Mouse (Mus musculus) midbrain, postnatal 0 days (tissue): ENCODE measurements around the gene Stk39. TPM values are rescaled to one million over a fixed set of nuclear protein-coding genes. Genes with fewer than 3 reads are reported as not detected.
"Not testable (repeated sequence)": the region's sequence is repeated elsewhere in the genome, so short reads cannot be mapped to it uniquely, and the experiment has no call there.

Source experiments
- ATAC-seq: fragments of 200-750 bp; cut with Nextera tagmentation; 2 replicates; pipeline ENCODE4 v1.8.0; 2017; ENCODE audit warnings: moderate number of reproducible peaks, mild to moderate bottlenecking, moderate TSS enrichment, moderate library complexity; ENCODE audit not compliant: low FRiP score
- DNase-seq: peaks from one replicate; pipeline ENCODE4 v3.0.0-alpha.2; 2015; ENCODE audit warnings: low spot score
- H3K27ac ChIP-seq: fragments of 300-500 bp; sonication (generic); 2 replicates; pipeline ENCODE4 v1.5.1; 2014; ENCODE audit warnings: low read depth, mild to moderate bottlenecking, low read length, mixed read lengths
- H3K27me3 ChIP-seq: fragments of 300-500 bp; sonication (generic); 2 replicates; pipeline ENCODE4 v1.6.1; 2014; ENCODE audit warnings: low read length, control low read depth, mixed read lengths; ENCODE audit not compliant: insufficient read depth
- H3K36me3 ChIP-seq: fragments of 300-500 bp; sonication (generic); 2 replicates; pipeline ENCODE4 v1.6.1; 2014; ENCODE audit warnings: low read length, control low read depth, mixed read lengths; ENCODE audit not compliant: insufficient read depth
- H3K4me1 ChIP-seq: fragments of 300-500 bp; sonication (generic); 2 replicates; pipeline ENCODE4 v1.6.1; 2014; ENCODE audit warnings: mild to moderate bottlenecking, control low read depth, antibody characterized with exemption, low read length, mixed read lengths; ENCODE audit not compliant: insufficient read depth
- H3K4me2 ChIP-seq: fragments of 300-500 bp; sonication (generic); 2 replicates; pipeline ENCODE4 v1.6.1; 2014; ENCODE audit warnings: low read depth, mild to moderate bottlenecking, low read length, mixed read lengths; ENCODE audit not compliant: poor library complexity, severe bottlenecking
- H3K4me3 ChIP-seq: fragments of 300-500 bp; sonication (generic); 2 replicates; pipeline ENCODE4 v1.5.1; 2014; ENCODE audit warnings: low read depth, mild to moderate bottlenecking, low read length, moderate library complexity
- H3K9ac ChIP-seq: fragments of 300-500 bp; sonication (generic); replicated peaks from 2 replicates; pipeline ENCODE4 v1.6.1; 2014; ENCODE audit warnings: mild to moderate bottlenecking, low read length, moderate library complexity, mixed read lengths; ENCODE audit not compliant: poor library complexity, severe bottlenecking
- H3K9me3 ChIP-seq: fragments of 300-500 bp; sonication (generic); 2 replicates; pipeline ENCODE4 v1.6.1; 2016; ENCODE audit warnings: low read length, control low read depth
- CTCF ChIP-seq: IDR thresholded peaks from 2 replicates; pipeline ENCODE4 v1.5.1; 2016; ENCODE audit warnings: antibody characterized with exemption, mild to moderate bottlenecking
- WGBS: fragments of 180-500 bp; shearing (Covaris S2); extraction: QIAGEN DNeasy Blood & Tissue Kit; methylation state at CpG from one replicate; pipeline ENCODE4 v1.1.7; 2014; 5-methylcytosine and 5-hydroxymethylcytosine counted together
- polyA plus RNA-seq: library from polyadenylated mRNA; unstranded; fragments of >200 nt; fragmentation: Nextera tagmentation; extraction: Ambion mirVana; gene quantifications from 2 replicates; pipeline ENCODE4 v1.2.1, GENCODE M21; 2015
- total RNA-seq: library from RNA; depleted of rRNA; stranded (reverse); fragments of >200 nt; gene quantifications from 2 replicates; pipeline ENCODE4 v1.2.3, GENCODE M21; 2014

Stk39 gene
- total and polyA plus RNA-seq, 2 experiments from 2014 or later: 23.4 to 33.9 TPM

DNA sequence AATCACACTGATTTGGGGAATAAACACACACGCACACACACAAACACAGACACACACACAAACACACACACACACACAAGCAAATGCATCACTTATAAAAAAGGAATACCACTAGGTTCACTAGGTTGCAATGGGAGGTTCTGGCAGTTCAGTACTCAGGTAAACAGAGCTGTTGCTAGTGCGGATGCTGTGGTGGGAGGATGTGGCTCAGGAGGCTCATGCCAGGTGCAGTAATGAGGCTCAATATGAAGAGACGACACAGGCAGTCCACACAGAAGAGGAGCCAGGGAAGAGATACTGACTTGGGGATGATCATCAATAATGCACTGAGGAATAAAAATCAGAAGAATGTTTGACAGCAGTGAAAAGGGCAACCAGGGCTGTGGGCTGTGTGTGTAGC is 228.8 kb downstream of the Stk39 start:
- no peak for ATAC-seq
- TF ChIP-seq CTCF: no peak
- Histone ChIP-seq H3K4me3 (no peak overlapping the region), H3K4me1 (no peaks in the 10 kb centered on the region), H3K27me3 (no peaks in the 10 kb centered on the region), H3K9ac (no peak overlapping the region), H3K36me3 (no peaks in the 10 kb centered on the region), H3K9me3 (no peaks in the 10 kb centered on the region), H3K4me2 (no peak overlapping the region), H3K27ac (no peak overlapping the region)
- DNase-seq: no peak
- WGBS: 81% methylated on average over 3 of the region's 3 CpGs

DNA sequence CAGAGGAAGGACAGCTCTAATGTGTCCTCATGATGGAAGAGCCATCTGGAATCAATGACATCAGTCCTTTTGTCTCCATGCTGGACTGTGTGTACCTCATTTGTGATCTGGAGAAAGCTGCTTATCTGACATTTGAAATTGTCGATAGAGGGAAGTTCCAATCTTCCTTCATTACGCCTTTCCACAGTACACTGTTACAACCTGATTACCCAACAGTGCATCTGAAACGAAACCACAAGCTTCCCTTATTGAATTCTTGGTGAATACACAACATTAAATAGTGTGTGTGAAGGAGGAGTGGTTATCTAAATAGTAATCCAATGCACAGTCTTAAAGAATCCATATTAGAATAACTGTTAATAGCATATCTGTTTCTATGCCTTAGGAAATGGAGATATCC is 230.0 kb downstream of the Stk39 start:
- WGBS: 91% methylated on average over 3 of the region's 3 CpGs
- Histone ChIP-seq H3K9me3 (no peaks in the 10 kb centered on the region), H3K36me3 (no peaks in the 10 kb centered on the region), H3K27ac (no peak overlapping the region), H3K27me3 (no peaks in the 10 kb centered on the region), H3K9ac (no peak overlapping the region), H3K4me2 (no peak overlapping the region), H3K4me3 (no peak overlapping the region), H3K4me1 (no peaks in the 10 kb centered on the region)
- no peak for DNase-seq
- ATAC-seq: no peak
- no peak for TF ChIP-seq CTCF

DNA sequence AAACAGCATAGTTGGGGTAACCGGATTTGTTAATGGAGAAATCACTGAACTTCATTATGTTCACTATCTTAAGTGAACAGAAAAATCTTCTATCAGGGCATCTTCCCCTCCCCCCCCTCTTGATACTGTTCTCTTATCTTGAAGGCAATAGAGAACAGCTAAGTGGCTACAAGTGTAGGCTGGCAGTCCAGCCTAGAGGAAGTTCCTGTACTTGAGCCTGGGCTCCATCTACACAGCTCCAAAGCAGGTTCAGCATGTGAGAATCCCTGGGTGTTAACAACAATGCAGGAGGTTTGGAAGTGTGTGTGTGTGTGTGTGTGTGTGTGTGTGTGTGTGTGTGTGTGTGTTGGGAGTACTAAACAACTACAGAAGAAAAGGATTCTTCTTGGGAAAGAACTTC is 230.4 kb downstream of the Stk39 start:
- H3K27ac ChIP-seq: no peak overlapping the region
- ATAC-seq (no peak), DNase-seq (no peak)
- no peak for TF ChIP-seq CTCF
- no peak overlapping the region for H3K9ac ChIP-seq
- WGBS: 91% methylated on average over 1 of the region's 1 CpGs
- H3K36me3 ChIP-seq: no peaks in the 10 kb centered on the region
- no peak overlapping the region for H3K4me3 ChIP-seq
- H3K9me3 ChIP-seq: no peaks in the 10 kb centered on the region
- no peaks in the 10 kb centered on the region for H3K4me1 ChIP-seq
- H3K4me2 ChIP-seq: no peak overlapping the region
- no peaks in the 10 kb centered on the region for H3K27me3 ChIP-seq

DNA sequence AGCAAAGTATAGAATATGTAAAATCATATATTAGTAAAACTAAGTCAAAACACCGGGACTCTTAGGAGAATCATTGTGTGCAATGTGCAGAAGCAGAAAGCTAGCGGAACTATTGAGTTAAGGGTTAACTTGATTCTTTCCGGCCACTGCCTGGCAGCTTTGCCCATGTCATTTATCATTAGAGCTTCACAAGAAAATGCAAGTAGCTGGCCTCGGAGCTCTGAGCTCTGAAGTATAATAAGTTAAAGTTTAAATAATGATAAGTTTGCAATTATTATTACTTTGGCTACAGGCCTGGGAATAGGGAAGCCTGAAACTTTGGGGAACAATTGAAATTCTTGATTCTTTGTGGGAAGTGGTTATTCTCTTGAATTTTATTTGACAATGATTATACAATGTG is 232.7 kb downstream of the Stk39 start:
- H3K4me3 ChIP-seq, H3K9me3 ChIP-seq, H3K27me3 ChIP-seq, H3K27ac ChIP-seq, H3K9ac ChIP-seq, H3K4me1 ChIP-seq, H3K4me2 ChIP-seq, H3K36me3 ChIP-seq, ATAC-seq, DNase-seq: not testable (repeated sequence)
- WGBS: 45% methylated on average over 4 of the region's 4 CpGs

DNA sequence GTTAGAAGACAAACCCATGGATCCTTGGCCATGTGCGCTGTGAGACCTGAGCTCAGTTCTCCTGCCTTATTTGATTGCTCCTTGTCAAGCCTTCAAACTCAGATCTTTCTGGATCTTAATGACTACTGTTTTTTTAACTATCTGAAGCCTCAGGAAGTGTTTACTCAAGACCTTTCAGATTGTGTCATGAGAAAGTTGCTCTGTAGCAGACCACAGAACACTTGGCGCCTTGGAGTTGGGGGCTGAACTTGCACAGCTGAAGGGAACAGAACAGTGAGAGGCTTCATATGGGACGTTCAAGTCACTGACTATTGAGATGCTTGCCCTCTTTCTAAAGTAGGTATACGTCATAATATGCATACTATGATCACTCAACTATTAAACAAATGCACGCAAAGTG is 239.1 kb downstream of the Stk39 start:
- WGBS: 94% methylated on average over 5 of the region's 5 CpGs

DNA sequence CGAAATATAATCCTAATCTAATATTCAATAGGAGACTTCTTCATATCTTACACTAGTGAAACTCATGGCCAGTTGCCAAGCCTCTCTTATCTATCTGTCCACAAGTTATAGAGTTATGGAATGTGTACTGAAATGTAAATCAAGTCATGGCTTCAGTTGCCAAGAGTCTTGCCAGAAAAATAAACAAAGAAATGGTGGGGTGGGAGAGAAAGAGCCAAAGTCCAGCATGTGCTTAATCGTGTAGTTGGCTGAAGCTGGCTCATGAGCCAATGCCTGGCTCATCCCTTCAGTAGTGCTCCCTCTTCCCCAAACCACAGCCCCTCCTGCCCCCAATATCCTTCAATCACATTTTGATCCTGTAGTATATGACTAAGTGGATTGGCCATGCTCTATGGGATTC is 242.2 kb downstream of the Stk39 start:
- no peak for ATAC-seq

More for the DNA sequence above, 239.1 kb downstream of the Stk39 start:
- Histone ChIP-seq H3K9ac (no peak overlapping the region), H3K9me3 (no peaks in the 10 kb centered on the region), H3K4me3 (no peak overlapping the region), H3K36me3 (no peaks in the 10 kb centered on the region), H3K4me1 (no peaks in the 10 kb centered on the region), H3K27ac (no peak overlapping the region), H3K4me2 (no peak overlapping the region), H3K27me3 (no peaks in the 10 kb centered on the region)
- no peak for ATAC-seq
- no peak for DNase-seq
- no peak for TF ChIP-seq CTCF

More for the DNA sequence above, 242.2 kb downstream of the Stk39 start:
- 82% methylated on average over 2 of the region's 2 CpGs for WGBS
- Histone ChIP-seq H3K36me3 (no peaks in the 10 kb centered on the region), H3K4me2 (no peak overlapping the region), H3K4me1 (no peaks in the 10 kb centered on the region), H3K27ac (no peak overlapping the region), H3K27me3 (no peaks in the 10 kb centered on the region), H3K9me3 (no peaks in the 10 kb centered on the region), H3K4me3 (no peak overlapping the region), H3K9ac (no peak overlapping the region)
- DNase-seq: no peak
- no peak for TF ChIP-seq CTCF
